20 mouse cellular contexts compared by ENCODE assay signal in genomic region chr2:112815960-112816359, GRCm38 (mm10).
DNase-seq lines count a peak whose midpoint lies in the region; ATAC-seq lines count a peak whose summit lies in the region.
"Had no signal": no experiment of that assay in that cellular context is flagged by ENCODE, and none has a peak within 500 bp of the region (broad histone marks: within the 10 kb centered on the region; RNA-seq: fewer than 3 reads in every experiment).

No protein-coding gene starts in this region.

- no peak for DNase-seq in frontal cortex, postnatal 14 days (ENCODE audit: low spot score in 2 of 2)
- peak; percentile 13 to 35 for DNase-seq in left cerebral cortex, postnatal 14 days (ENCODE audit: low spot score in 2 of 2)
- DNase-seq in left cerebral cortex, adult 8-10 months (ENCODE audit: low spot score in 2 of 2), result no peak
- DNase-seq in brain, adult 2 months (ENCODE audit: low read depth, low spot score), result peak; percentile 11
- no peak for DNase-seq in heart, adult 9 months (ENCODE audit: low spot score in 2 of 2)
- DNase-seq: adrenal gland, adult 2 months; adrenal gland, adult 8-10 months; adrenal gland, postnatal 10 days; adrenal gland, postnatal 14 days; adrenal gland, postnatal 25 days; adrenal gland, postnatal 36 days; B cell, adult 2 months; cerebellum, adult 11 months; cerebellum, adult 11-12 months; cerebellum, adult 18-20 months; cerebellum, adult 2 months had no signal

- ATAC-seq in frontal cortex, adult (ENCODE audit: low TSS enrichment), result peak; percentile 62
- ATAC-seq: activated CD4-positive, CD25-positive, alpha-beta regulatory T cell, adult 4 months; CD4-positive, CD25-positive, alpha-beta regulatory T cell, adult 4 months; Patski had no signal

- intact Hi-C loops in left cerebral cortex, postnatal 14 days (cut with DNase I), result loop anchor here (5.0 kb wide), 1 partner anchor 401 kb away; the partner anchor contains the start of gene Ryr3

Comparison
In these comparisons a context has a peak if more than half of its experiments do, and no peak if none do; other contexts are left out.
1. DNase-seq: peak in left cerebral cortex, postnatal 14 days (2 of 2) and brain, adult 2 months (single experiment); none in frontal cortex, postnatal 14 days (0 of 2), left cerebral cortex, adult 8-10 months (0 of 2) and heart, adult 9 months (0 of 2).